Mouse (Mus musculus) heart, embryonic 13.5 days (tissue): ENCODE results near the gene Padi4. TPM values are rescaled to one million over a fixed set of nuclear protein-coding genes. Genes with fewer than 3 reads are reported as not detected.
A peak's percentile ranks its signal among the peaks of the same experiment; 100 is the strongest.

Experiments used
- ATAC-seq: fragments of 200-750 bp; cut with Nextera tagmentation; 2 replicates; pipeline ENCODE4 v1.8.0; 2017; ENCODE audit warnings: moderate TSS enrichment; ENCODE audit not compliant: insufficient number of reproducible peaks, low FRiP score, low TSS enrichment; ENCODE audit errors: extremely low read depth
- H3K27ac ChIP-seq: fragments of 300-500 bp; sonication (generic); replicated peaks from 2 replicates; pipeline ENCODE4 v1.5.1; 2015; ENCODE audit warnings: moderate library complexity, mild to moderate bottlenecking, inconsistent platforms
- H3K27me3 ChIP-seq: fragments of 300-500 bp; sonication (generic); replicated peaks from 2 replicates; pipeline ENCODE4 v1.6.1; 2015; ENCODE audit warnings: mild to moderate bottlenecking, inconsistent platforms
- H3K36me3 ChIP-seq: fragments of 300-500 bp; sonication (generic); 2 replicates; pipeline ENCODE4 v1.6.1; 2015; ENCODE audit warnings: mild to moderate bottlenecking, inconsistent platforms
- H3K4me1 ChIP-seq: fragments of 300-500 bp; sonication (generic); 2 replicates; pipeline ENCODE4 v1.6.1; 2015; ENCODE audit warnings: inconsistent platforms
- H3K4me2 ChIP-seq: fragments of 300-500 bp; sonication (generic); 2 replicates; pipeline ENCODE4 v1.6.1; 2015; ENCODE audit warnings: inconsistent platforms, mild to moderate bottlenecking, moderate library complexity
- H3K4me3 ChIP-seq: fragments of 300-500 bp; sonication (generic); 2 replicates; pipeline ENCODE4 v1.5.1; 2015; ENCODE audit warnings: moderate library complexity, mild to moderate bottlenecking, inconsistent platforms
- H3K9ac ChIP-seq: fragments of 300-500 bp; sonication (generic); 2 replicates; pipeline ENCODE4 v1.6.1; 2015; ENCODE audit warnings: inconsistent platforms, mild to moderate bottlenecking, moderate library complexity
- H3K9me3 ChIP-seq: fragments of 300-500 bp; sonication (generic); 2 replicates; pipeline ENCODE4 v1.6.1; 2016; ENCODE audit warnings: inconsistent platforms
- WGBS: fragments of 180-500 bp; shearing (Covaris S2); methylation state at CpG from one replicate; pipeline ENCODE4 v1.1.7; 2015; ENCODE audit warnings: mixed read lengths; 5-methylcytosine and 5-hydroxymethylcytosine counted together
- polyA plus RNA-seq: library from polyadenylated mRNA; unstranded; fragments of >200 nt; fragmentation: Nextera tagmentation; extraction: Ambion mirVana; gene quantifications from 2 replicates; pipeline ENCODE4 v1.2.1, GENCODE M21; 2015

Padi4 gene
- polyA plus RNA-seq, 1 experiment from 2014 or later = 2.1 TPM

- ATAC-seq = no peak
- no peak overlapping the region for H3K4me3 ChIP-seq
- 76% methylated on average over 6 of the region's 6 CpGs for WGBS
- no peaks in the 10 kb centered on the region for H3K36me3 ChIP-seq
- no peak overlapping the region for H3K27ac ChIP-seq
- no peak overlapping the region for H3K9ac ChIP-seq
- H3K4me2 ChIP-seq = no peak overlapping the region
- H3K4me1 ChIP-seq = peaks cover 15% of the 10 kb centered on the region
- 0 out of 2 replicates have a peak, but pooled peaks cover 10% of the 10 kb centered on the region for H3K27me3 ChIP-seq
- peaks cover 5% of the 10 kb centered on the region; the same call in 1 of the 2 replicates for H3K9me3 ChIP-seq
These were observed 14.2 kb upstream of the Padi4 start for GRCm38 (mm10) chr4:140788264-140788663.

DNA sequence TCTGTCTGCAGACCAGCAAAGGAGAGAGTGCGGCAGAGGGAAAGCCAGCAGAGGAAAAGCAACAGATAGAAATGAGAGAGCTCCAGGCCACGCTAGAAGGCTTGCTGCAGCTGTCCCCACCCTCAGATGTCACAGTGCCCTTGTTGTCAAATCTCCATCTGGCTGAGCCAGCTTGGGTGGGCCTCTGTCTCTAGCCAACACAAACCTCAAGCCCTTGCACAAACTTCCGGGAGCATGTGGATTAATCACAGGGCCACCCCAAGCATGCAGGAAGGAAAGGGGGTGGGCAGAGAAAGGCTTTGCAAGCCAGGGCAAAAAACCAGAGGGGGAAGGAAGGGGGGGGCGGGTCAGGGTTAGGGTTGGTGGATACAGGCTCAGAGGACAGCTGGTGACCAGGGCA, 13.4 kb upstream of the Padi4 start:
- H3K4me3 ChIP-seq = no peak overlapping the region
- no peaks in the 10 kb centered on the region for H3K36me3 ChIP-seq
- WGBS = 64% methylated on average over 3 of the region's 4 CpGs
- H3K9ac ChIP-seq = no peak overlapping the region
- no peak for ATAC-seq
- no peak overlapping the region for H3K27ac ChIP-seq
- H3K9me3 ChIP-seq = peaks cover 5% of the 10 kb centered on the region; the same call in 1 of the 2 replicates
- H3K4me1 ChIP-seq = peaks cover 15% of the 10 kb centered on the region
- H3K4me2 ChIP-seq = no peak overlapping the region
- H3K27me3 ChIP-seq = 0 out of 2 replicates have a peak, but pooled peaks cover 4% of the 10 kb centered on the region

- WGBS = 79% methylated on average over 5 of the region's 5 CpGs
- Histone ChIP-seq H3K27ac (no peak overlapping the region), H3K36me3 (no peaks in the 10 kb centered on the region), H3K4me3 (no peak overlapping the region), H3K4me1 (peaks cover 13% of the 10 kb centered on the region), H3K9me3 (peaks cover 9% of the 10 kb centered on the region; the same call in 1 of the 2 replicates), H3K9ac (no peak overlapping the region), H3K4me2 (no peak overlapping the region), H3K27me3 (no peaks in the 10 kb centered on the region)
- ATAC-seq = no peak
These were observed 11.2 kb upstream of the Padi4 start for GRCm38 (mm10) chr4:140785217-140785616.

DNA sequence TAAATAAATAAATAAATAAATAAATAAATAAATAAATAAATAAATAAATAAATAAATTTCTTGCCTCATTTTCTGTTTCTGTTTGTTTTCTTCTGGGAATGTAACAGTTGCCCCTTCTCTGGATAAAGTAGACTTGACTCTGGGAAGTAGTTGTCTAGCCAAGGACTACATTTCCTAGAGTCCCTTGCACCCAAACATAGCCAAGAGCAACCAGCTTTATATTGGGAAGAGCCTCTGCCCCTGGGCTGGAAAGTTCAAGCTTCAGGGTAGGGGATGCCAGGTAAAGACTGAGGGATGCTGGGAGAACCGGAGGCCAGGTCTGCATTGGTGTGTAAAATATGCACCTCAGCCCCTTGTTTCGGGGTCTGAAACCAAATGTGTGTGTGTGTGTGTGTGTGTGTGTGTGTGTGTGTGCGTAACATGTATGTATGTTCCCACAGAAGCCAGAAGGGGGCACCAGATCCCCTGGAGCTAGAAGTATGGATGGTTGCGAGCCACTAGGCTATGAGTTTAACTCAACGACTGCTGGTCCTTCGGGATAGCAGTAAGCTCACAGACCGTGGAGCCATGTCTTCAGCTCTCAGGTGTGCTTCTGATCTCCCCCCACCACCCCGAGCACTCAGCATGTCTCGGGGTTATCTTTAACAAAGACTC, 10.4 kb upstream of the Padi4 start:
- Histone ChIP-seq H3K36me3 (no peaks in the 10 kb centered on the region), H3K9ac (no peak overlapping the region), H3K4me2 (no peak overlapping the region), H3K27ac (no peak overlapping the region), H3K4me1 (peaks cover 9% of the 10 kb centered on the region), H3K4me3 (no peak overlapping the region), H3K9me3 (peaks cover 9% of the 10 kb centered on the region; the same call in 1 of the 2 replicates), H3K27me3 (no peaks in the 10 kb centered on the region)
- 91% methylated on average over 9 of the region's 9 CpGs for WGBS
- ATAC-seq = no peak

DNA sequence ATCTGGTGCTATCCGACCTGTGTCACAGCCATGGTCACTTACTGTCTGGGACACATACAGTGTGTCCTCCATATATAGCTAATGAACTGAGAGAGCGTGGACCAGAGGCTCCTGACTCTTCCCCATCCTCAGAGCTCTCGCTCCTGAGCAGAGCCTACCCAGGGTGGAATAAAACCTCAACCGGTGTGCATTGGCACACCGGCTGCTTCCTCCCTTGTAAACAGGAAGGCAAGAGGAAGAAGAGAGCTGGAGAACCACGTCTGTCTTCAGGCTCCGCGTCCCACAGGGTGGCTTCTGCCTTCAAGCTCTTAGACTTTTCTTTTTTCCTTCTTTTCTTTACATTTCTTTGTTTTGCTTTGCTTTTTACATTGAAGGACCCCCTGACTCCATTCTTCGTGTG, 8.8 kb upstream of the Padi4 start:
- Histone ChIP-seq H3K27ac (no peak overlapping the region), H3K9ac (no peak overlapping the region), H3K4me3 (no peak overlapping the region), H3K4me2 (no peak overlapping the region), H3K4me1 (peaks cover 9% of the 10 kb centered on the region), H3K27me3 (no peaks in the 10 kb centered on the region), H3K9me3 (peaks cover 9% of the 10 kb centered on the region; the same call in 1 of the 2 replicates), H3K36me3 (no peaks in the 10 kb centered on the region)
- 82% methylated on average over 9 of the region's 9 CpGs for WGBS
- ATAC-seq = no peak

GRCm38 (mm10) chr4:140780507-140780906, 6.5 kb upstream of the Padi4 start:
- H3K36me3 ChIP-seq = no peaks in the 10 kb centered on the region
- no peaks in the 10 kb centered on the region for H3K27me3 ChIP-seq
- no peak for ATAC-seq
- H3K4me3 ChIP-seq = no peak overlapping the region
- peaks cover 9% of the 10 kb centered on the region for H3K4me1 ChIP-seq
- WGBS = 67% methylated on average over 14 of the region's 14 CpGs
- H3K4me2 ChIP-seq = no peak overlapping the region
- H3K9me3 ChIP-seq = peaks cover 3% of the 10 kb centered on the region; the same call in 1 of the 2 replicates
- no peak overlapping the region for H3K9ac ChIP-seq
- peak overlapping the region; percentile 51 for H3K27ac ChIP-seq

DNA sequence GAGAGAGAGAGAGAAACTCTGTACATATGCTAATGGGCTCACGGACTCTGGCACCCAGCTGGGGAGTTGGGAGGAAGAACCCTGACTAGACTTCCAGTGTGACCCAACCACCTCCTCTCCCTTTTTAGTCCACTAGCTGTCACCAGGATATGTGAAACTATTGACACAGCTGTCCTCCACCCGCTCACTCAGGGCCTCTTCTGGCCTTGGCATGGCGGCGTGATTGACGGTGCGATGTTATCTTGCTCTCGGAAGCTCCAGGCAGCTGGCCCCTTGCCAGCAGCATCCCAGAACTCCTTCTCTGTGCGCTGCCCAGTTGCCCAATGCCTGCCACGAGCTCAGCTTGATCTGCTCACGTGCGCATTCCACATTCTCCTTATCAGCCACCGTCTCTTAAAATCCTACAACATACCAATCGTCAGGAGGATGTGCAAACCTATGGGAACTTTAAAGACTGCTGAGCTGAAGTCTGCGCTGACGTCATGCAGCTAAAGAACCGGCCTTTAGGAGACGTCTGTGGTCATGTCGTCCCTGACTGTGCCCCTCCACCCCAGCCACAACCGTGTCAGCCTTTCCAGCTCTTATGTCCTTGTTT, 5.9 kb upstream of the Padi4 start:
- Histone ChIP-seq H3K4me3 (no peak overlapping the region), H3K9me3 (peaks cover 3% of the 10 kb centered on the region; the same call in 1 of the 2 replicates), H3K27me3 (no peaks in the 10 kb centered on the region), H3K4me1 (peaks cover 9% of the 10 kb centered on the region), H3K27ac (peak overlapping the region; percentile 51), H3K4me2 (peak overlapping the region; percentile 4), H3K9ac (no peak overlapping the region), H3K36me3 (no peaks in the 10 kb centered on the region)
- 0 out of 2 replicates have a peak, but pooled peaks have one; percentile 28 for ATAC-seq
- WGBS = 14% methylated on average over 19 of the region's 19 CpGs

DNA sequence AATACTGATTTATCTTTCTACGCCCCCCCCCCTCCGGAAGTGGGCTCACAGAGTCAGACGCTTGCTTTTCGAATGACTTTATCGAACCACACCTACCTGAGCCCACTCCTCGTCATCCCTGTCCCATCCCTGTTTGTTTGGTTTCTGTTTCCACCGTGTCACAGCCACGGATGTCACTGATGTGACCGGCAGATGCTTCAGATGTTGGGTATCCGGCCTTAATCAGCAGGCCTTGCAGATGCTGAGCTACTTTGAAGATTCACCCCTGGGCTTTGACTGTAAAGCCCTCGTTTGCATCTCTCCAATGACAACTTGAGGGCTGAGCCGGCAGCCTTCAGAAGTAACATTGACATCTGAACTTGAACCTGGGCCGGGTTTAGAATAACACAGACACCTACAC, 2.6 kb upstream of the Padi4 start:
- no peak for ATAC-seq
- 65% methylated on average over 13 of the region's 13 CpGs for WGBS

DNA sequence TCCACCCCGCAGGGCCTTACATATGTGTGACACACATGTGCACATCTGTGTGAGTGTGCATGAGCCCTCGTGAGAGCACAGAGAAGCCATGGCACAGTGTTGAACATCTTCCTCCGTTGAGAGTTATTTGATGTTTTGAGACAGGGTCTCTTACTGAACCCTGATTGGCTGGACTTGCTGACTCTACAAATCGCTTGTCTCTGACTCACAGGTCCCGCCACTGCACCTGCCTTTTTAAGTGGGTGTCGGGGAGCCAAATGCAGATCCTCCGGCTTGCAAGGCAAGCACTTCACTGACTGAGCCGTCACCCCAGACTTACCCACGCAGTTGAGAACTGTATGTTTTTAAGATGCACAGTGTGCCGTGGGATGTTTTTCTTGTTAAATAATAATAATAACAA, 1.8 kb upstream of the Padi4 start:
- Histone ChIP-seq H3K4me2 (no peak overlapping the region), H3K36me3 (no peaks in the 10 kb centered on the region), H3K27me3 (0 out of 2 replicates have a peak, but pooled peaks cover 3% of the 10 kb centered on the region), H3K4me3 (no peak overlapping the region), H3K4me1 (peaks cover 13% of the 10 kb centered on the region), H3K9me3 (no peaks in the 10 kb centered on the region), H3K27ac (no peak overlapping the region), H3K9ac (no peak overlapping the region)
- no peak for ATAC-seq
- WGBS = 62% methylated on average over 10 of the region's 10 CpGs

More for the DNA sequence above, 2.6 kb upstream of the Padi4 start:
- Histone ChIP-seq H3K9ac (no peak overlapping the region), H3K4me1 (peaks cover 9% of the 10 kb centered on the region), H3K27ac (no peak overlapping the region), H3K4me2 (no peak overlapping the region), H3K4me3 (no peak overlapping the region), H3K36me3 (no peaks in the 10 kb centered on the region), H3K27me3 (0 out of 2 replicates have a peak, but pooled peaks cover 3% of the 10 kb centered on the region), H3K9me3 (no peaks in the 10 kb centered on the region)

DNA sequence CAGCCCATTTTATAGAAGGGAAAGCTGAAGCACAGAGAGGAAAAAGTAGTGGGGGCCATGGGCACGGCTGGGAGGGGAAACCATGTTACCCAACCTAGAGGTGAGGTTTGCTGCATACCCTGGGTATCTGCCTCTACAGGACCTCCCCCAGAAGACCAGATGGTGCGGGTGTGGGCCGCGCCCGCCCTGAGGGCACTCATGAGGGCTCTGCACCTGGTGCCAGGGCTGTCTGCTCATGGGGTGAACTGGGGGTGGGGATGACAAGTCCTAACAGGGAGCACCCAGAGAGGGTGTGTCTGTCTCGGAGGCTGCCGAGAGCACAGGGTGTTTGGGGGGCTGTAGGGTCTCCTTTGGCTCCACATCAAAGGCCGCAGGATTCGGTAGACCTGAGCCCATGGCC, 857 bp upstream of the Padi4 start:
- WGBS = 84% methylated on average over 9 of the region's 9 CpGs
- H3K9ac ChIP-seq = no peak overlapping the region
- peaks cover 16% of the 10 kb centered on the region for H3K4me1 ChIP-seq
- no peak overlapping the region for H3K27ac ChIP-seq
- no peak overlapping the region for H3K4me2 ChIP-seq
- H3K4me3 ChIP-seq = no peak overlapping the region
- no peaks in the 10 kb centered on the region for H3K9me3 ChIP-seq
- ATAC-seq = no peak
- H3K27me3 ChIP-seq = 0 out of 2 replicates have a peak, but pooled peaks cover 3% of the 10 kb centered on the region
- H3K36me3 ChIP-seq = no peaks in the 10 kb centered on the region

GRCm38 (mm10) chr4:140771091-140771490, 2.9 kb downstream of the Padi4 start:
- no peak overlapping the region for H3K4me2 ChIP-seq
- peaks cover 12% of the 10 kb centered on the region for H3K4me1 ChIP-seq
- H3K9ac ChIP-seq = no peak overlapping the region
- no peaks in the 10 kb centered on the region for H3K36me3 ChIP-seq
- H3K4me3 ChIP-seq = no peak overlapping the region
- peaks cover 3% of the 10 kb centered on the region; the same call in 1 of the 2 replicates for H3K27me3 ChIP-seq
- ATAC-seq = no peak
- no peaks in the 10 kb centered on the region for H3K9me3 ChIP-seq
- 34% methylated on average over 4 of the region's 4 CpGs for WGBS
- no peak overlapping the region for H3K27ac ChIP-seq
